Mouse (Mus musculus) forelimb bud, embryonic 11.5 days (tissue): ENCODE measurements around the gene Psmd7.
"Not testable (repeated sequence)": the region's sequence is repeated elsewhere in the genome, so short reads cannot be mapped to it uniquely, and the experiment has no call there.

Experiments
- DNase-seq: peaks from one replicate; pipeline ENCODE4 v3.0.0-alpha.2; 2012; ENCODE audit warnings: low read depth, low spot score

Psmd7 gene

DNA sequence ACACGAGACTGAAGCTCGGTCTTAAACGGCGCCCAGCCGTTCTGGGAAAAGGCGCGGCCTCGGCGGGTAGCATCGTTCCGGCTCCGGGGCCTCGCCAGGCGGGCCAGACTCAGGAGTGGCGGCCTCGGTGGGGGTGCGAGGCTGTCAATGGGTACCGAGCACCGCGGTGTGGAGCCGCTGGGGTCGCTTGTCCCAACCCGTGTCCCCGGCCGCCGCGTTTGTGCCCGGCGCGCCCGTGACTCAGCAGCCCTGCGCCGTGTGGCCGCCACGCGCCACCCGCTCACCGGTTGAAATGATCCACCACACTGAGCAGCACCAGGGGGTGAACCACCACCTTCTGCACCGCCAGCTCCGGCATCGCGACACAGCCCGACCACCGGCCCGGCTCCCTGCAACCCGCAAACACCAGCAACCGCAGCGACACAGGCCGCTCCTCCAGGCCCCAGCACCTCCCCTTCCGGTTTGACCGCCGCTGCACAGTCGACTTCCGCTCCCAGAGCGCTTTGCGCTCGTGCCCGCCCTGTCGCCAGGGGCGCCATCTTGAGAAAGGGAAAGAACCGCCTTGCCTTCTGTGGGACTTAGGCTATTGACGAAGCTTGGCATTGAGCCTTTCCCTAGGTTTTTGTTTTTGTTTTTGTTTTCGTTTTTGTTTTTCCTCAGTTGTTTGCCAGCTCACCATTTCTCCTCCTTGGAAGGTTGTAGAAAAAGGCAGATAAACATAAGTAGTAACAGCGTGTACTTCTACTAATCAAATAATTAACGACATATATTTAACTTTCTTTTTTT is at the start of gene Psmd7:
Psmd7 (minus strand) TSS at position 470 of the 786 bp plus-strand sequence.
- DNase-seq: peak; percentile 96

DNA sequence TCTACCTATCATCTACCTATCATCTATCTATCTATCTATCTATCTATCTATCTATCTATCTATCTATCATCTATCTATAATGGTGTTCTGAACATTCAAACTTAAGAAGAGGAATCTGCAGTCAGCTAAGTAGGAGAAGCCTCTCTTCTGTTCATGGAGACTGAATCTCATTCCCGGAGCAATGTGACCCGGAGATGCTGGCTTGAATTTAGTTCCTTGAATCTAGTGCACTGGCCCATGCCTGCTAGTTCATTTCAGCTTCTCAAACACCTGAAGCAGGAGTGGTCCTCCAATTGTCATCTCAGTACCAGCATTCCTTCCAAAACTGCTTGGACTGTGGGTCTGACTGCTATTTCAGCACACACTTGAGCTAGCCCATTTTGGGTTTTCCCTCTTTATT is 45.5 kb upstream of the Psmd7 start:
- no peak for DNase-seq

DNA sequence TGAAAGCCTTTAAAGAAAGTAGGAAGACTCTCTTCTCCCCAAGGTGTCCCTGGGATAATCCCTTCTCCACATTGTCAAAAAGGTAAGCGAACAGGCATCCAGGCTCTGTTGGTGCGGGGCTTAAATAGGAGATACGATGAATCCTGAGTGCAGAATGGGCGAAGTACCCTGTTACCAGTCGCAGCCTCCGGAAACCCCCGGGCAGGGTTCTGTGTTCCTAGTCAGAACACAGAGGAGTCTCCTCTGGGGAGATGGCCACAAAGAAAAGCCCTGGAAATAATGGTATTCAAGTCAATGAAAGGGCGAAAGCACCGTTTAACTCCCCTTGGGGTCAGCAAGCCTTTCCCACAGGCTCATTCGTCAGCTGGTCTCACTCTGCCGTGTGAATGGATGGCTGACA is 41.4 kb upstream of the Psmd7 start:
- no peak for DNase-seq

DNA sequence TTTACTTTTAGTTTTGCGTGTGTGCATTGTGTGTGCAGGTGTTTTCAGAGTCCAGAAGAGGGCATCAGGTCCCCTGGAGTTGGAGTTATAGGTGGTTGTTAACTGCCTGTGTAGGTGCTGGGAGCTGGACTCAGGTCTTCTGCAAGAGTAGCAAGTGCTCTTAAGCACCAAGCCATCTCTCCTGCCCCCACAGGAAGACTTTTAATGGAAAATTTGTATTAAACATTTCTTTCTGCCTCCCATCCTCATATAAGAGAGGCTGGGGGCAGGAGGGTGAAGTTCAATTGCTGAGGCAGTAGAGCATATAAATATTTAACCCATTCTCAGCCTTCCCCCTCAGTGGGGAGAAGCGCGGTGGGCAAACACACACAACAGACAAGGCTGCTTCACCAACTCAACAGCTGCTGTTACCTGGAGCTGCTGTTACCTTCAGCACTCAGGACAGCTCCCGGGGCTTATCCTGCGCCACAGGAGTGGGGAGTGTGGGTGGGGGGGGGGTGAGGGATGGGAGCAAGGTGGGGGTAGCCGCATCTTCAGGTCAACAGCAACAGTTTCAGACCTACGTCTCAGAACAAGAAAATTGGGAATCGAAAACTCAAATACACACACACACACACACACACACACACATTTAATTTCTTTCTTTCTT is 40.4 kb upstream of the Psmd7 start:
- DNase-seq: no peak

DNA sequence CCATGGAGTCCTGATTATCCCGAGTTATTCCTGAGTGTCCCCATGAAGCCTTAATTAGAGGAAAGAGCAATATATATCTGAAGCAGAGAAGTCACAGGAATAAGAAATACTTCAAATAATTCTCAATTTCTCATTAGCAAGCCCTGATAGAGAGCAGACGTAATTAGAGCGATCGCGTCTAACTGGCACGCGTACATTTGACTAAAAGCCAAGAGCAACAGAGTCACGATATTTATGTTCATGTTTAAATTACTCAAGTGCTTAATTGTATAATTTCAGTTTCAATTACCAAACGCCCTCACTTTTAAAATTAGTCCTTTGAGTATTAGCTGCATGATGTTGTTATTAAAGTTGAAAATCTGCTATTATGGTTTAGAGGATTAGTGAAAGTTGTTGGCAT is 39.6 kb upstream of the Psmd7 start:
- DNase-seq: no peak

DNA sequence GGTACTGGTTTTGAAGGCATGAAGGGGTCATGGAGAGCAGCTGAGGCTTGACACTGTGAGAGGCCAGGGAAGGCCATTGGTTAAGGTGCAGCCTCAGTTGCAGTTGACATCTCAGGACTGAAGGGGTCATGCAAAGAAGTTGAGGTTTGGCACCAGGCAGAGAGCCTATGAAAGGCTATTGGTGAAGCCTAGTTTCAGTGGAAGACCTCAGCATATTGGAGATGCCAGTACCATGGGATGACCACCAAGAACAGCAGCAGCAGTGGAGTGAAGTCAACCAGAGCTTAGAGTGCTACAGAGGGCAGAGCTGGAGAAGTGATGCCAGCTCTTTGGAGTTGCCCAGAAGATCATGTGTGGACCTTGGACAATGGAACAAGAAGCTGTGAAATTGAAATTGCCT is 36.0 kb upstream of the Psmd7 start:
- not testable (repeated sequence) for DNase-seq

DNA sequence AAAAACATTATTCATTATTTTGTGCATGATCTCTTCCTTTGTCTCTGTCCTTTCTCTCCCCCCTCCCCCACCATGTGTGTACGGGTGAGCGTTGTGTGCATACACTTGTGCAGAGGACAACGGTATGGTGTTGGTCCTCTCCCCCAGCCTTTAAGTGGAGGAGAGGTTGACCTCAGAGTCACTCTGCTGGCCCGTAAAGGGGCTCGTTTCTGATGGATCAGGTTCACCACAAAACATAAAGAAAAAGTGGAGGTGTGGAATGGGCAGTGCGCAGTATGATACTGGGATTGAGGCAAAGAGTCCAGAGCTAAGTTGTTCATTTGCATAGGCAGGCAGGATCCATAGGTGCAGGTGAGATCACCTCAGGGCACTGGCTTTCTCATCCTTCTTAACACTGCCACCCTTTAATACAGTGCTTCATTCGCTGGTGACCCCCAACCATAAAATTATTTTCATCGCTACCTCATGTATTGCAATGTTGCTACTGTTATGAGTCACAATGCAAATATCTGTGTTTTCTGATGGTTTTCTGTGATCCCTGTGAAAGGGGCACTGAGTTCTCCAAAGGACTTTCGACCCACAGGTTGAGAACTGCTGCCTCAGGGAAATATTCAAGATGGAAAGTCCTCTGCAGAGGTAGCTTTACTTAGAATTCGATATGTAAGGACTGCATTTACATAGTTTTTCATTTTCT is 33.8 kb upstream of the Psmd7 start:
- DNase-seq: no peak

DNA sequence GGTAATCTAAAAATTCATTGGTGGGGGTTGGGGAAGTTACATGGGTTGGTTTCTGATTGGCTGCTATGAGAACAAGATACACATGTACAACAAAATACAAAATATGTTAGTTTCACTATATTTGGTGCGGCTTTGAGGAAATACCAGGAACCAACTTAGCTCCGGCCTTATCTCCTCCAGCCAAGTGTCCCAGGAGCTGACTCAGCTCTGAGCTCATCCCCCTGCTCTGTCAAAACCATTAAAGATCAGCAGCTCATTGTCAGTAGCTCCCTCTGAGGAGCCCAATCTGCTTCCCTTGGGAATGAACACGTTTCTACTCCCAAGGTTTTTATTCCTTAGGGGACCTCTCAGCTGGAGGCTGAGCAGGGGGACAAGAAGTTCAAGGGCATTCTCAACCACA is 32.9 kb upstream of the Psmd7 start:
- DNase-seq: no peak

DNA sequence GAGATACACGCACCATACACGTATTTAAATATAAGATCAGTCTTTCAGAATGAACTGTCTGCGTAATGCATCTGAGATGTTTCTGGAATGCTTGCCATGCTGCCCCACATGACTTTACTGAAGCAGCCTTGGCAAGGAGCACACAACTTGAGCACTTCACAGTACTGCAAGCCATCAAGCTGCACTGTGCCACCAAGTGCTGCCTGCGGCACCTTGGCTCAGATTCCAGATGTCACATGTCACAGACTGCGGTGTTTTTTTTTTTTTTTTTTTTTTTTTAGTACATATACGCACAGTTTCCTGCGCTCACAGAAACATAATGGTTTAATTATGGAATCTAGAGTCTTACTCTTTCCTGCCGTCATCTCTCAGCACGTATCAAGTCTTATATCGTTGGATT is 30.2 kb upstream of the Psmd7 start:
- DNase-seq: no peak

DNA sequence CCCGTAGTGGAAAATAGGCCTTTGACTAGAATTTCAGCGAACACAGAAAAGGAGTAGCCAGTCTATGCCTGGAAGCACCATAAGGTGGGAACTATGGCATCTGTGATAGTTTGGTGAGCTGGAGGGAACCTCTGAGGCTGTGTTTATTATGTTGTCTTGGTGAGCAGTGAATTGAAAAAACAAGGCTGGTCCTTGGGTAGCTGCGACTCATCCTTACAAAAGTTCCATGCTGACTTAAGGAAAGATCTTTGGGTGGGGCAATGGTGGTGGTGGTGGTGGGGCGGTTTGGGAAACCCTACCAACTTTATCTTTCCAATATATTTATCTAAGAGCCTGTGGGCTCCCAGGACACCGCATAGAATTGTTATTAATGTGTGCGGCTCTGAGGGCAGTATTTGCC is 25.1 kb upstream of the Psmd7 start:
- DNase-seq: no peak

DNA sequence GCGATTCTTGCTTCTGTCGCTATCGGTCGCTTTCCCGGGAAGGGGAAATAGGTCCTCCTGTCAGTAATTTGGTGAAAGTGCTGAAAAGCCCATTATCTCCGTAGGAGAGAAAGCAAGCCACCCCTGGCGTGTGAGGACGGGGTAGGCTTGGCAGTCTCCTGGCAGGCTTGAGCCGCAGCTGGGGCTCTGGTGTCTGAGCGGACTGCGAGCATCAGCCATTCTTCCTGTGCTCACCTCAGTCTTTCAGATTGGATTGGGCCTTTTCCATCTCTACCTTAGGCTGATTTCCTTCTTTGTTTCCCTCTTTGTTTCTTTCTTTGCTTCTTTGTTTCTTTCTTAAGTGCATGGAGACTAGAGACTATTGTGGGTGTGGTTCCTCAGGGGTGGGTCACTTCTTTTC is 22.6 kb upstream of the Psmd7 start:
- DNase-seq: no peak

DNA sequence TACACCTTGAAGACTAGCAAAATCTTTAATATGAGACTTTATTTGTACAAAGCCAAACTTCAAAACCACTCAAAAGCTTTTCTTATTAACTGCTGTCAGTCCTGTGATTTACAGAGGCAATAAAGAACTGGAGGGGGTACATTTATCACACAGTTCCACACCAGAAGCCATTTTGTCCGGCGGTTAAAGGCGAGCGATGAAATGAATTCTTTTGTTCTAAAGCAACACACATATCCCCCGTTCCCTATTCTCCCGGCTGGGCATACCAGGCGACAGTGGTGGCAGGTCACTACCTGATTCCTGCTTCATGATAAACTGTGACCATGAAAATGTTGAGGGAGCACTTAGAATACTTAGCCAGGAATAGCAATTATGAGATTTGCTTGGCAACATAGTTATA is 20.5 kb upstream of the Psmd7 start:
- DNase-seq: peak; percentile 87

DNA sequence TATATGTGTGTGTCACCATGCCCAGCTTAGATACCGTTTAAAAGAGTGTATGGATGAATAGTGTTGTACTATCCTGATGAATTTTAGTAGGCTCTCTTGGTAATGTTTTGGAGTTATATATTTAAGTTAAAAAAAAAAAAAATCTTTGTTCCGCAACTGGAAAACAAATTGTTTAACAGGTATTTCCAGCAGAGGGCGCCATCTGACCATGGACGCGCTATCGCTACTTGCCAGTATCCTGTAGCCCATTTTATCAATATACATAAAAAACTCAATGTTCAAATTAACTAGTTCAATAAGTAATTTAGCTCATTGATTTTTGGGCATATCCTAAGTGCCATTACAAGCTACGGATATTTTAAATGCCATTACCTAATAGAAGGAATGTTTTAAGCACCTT is 14.8 kb upstream of the Psmd7 start:
- DNase-seq: peak; percentile 77

DNA sequence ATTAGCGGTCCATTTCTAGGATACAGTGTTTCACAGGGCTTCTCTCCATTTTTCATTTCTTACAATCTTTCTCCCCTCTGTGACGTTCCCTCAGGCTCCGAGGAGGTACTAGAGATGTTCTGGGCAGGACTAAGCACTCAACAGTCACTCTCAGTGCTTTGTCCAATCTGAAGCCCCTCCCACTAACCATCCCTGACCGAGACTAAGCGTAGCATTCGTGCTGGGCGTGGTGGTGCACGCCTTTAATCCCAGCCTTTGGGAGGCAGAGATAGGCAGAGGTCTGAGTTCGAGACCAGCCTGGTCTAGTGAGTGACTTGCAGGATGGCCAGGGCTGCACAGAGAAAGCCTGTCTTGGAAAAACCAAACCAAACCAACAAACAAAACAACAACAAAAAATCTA is 11.4 kb upstream of the Psmd7 start:
- DNase-seq: no peak

DNA sequence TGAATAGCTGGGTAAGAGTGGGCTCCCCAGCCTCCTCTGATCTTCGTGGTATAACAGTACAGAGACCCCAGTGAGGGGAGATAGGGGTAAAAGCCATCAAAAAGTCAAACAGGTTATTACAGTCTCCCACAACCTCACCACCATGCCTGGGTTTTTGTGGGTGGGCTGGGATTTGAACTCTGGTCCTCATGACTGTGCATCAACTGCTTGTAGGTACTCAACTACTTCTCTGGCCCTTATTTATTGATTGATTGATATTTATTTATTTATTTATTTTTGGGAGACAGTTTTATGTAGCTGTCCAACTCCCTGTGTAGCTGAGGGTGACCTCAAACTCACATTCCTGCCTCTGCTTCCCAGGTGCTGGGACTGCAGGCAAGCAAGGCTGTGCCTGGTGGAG is 9.5 kb upstream of the Psmd7 start:
- no peak for DNase-seq

DNA sequence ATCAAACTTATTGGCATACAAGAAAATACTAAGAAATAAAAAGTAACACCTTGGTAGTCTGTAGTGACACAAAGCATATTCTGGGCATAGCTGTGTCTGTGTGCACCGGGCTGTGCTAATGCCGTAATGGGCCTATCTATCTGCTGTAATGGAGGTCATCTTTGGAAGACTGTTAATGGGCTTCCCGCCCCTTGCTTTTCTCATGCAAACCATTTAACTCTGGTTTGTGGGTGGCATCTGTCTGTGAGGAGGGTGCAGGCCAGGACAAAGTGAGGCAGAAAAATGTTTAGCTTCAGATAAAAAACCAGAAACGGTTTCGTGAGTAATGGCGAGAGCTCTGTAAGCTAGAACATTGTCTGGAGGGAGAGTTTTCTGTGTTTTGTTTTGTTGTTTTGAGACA is 6.6 kb upstream of the Psmd7 start:
- no peak for DNase-seq

DNA sequence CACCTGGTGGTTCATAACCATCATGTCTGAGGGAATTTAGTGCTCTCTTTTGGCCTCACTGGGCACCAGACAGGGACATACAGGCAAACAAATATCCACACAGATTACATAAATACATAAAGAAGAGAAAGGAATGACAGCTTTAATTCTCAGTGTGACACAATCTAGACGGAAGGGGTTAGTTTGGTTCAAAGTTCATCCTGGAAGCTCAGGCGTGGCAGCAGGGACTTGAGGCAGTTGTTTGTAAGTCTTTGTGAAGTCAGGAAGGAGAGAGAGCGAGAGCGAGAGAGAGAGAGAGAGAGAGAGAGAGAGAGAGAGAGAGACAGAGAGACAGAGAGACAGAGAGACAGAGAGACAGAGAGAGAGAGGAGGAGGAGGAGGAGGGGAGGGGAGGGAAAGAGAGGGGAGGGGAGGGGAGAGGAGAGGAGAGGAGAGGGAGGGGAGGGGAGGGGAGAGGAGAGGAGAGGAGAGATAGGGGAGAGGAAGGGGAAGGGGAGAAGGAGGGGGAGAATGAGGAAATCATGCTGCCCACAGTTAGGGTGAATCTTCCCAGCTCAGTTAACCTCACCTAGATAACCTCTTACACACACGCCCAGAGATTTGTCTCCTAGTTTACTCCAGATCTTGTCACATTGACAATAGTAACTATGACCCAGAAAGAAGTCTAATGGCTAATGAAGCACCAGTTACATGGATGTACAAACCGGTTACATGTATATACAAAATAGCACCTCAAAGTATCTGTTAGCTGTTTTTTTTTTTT is 5.9 kb upstream of the Psmd7 start:
- DNase-seq: no peak

DNA sequence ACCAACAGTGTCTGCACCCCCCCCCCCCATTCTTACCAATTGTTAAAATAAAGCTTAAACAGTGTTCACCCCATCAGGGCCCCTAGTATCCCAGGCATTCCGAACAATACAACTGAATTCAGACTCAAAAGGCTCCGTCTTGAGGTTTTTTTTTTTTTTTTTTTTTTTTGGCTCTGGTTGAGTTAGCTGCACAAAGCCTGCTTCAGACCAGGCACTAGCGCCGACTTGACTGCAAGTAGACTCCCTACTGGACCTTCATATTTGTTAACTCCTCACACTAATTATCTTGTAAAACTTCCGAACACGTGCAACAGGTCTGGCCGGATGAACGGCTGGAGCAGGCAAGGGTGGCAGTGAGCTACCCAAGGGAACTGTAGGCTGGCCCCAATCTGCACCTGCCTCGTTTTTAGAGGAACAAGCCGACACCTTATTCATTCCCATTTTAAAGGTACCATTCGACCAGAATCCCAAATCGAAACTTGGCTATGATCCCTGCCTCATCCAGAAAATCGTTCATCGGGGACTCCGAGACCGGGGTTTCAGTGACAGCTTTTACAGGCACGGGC is 752 bp downstream of the Psmd7 start:
- peak; percentile 21 for DNase-seq

DNA sequence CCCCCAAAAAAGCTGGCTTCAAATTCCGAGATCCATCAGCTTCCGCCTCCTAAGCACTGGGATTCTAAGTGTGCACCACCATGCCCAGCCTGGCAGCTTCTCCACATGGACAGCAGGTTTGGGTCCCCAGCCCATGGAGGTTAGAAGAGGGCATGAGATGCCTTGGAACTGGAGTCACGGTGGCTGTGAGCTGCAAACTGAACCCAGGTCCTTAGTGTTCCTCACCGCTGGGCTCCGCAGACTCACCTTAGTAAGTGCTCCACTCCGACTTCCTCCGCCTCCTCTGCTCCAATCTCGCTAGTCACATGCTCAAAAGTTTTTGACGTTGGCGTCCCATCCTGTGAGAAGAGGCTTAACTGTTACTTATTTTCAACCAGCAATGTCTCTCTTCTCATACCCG is 6.1 kb downstream of the Psmd7 start:
- DNase-seq: no peak

DNA sequence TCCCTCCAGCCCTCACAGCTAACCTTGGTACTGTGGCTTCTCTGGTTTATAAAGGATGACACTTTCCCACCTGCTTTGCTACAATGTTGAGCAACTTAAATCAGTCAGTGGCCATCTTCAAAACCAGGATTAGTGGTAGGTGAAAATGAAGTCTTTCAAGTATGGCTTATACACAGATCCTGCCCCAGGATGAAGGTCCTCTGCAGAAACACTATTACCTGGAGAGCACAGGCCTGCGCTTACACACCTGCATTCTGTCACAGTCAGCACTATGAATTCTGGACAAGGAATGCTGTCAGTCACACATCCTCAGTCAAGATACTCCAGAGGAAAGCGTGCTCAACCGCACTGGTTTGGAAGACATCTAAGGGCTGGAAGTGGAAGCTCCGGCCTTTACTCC is 6.7 kb downstream of the Psmd7 start:
- no peak for DNase-seq

DNA sequence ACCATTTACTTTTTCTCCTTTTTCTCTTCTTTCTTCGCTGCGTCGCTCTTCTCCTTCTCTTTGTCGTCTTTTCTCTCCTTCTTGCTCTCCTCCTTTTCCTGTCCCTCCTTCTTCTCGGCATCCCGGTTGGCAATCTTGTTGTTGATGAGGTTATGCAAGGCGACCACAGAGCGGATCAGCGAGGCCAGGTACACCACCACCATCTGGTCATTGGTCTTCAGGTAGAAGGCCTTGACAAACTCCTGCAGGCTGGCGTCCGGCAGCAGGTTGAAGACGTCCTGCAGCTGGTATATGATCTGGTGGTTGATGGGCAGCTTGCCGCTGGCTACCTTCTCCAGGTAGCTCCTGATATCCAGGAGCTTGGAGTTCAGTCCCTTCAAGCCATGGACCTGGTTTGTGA is 7.4 kb downstream of the Psmd7 start:
- no peak for DNase-seq

DNA sequence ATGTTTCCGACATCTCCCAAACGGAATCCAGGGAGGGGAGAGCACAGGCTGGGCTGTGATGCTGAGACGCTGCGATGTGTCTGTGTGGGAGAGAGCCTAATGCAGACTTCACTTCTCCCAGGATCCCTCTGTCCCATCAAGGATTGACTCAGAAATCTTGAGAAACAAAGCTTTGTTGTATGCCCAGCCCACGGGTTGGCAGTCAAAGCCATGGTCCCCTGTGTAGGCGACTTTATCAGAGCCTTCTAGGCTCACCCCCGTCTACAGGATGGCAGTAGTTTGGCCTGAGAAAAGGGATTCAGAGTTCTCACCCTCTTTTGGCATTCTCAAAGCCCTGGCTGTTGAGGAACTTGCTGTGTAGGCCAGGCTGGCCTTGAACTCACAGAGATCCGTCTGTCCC is 9.7 kb downstream of the Psmd7 start:
- DNase-seq: no peak
